Mouse (Mus musculus): ENCODE results near the gene Ntn1.

The Ntn1 gene

DNA sequence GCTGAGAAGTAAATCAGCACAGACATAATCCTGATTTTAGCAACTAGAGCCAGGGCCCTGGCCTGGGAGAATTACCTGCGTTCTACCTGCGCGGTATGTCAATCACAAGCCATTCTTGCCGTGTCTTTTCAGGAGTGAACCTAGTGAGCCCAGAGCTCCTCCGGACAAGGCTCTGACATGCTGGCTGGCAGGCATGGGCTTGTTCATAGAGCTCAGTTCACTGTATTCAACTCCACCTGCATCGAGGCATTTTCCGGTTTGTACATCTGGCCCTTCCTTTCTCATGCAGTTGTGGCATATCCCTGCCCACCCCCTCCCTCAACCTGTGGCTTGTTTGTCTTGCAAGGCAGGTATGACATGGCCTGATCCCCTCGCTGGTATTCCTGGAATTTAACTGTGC lies 5.0 kb upstream of the Ntn1 start:
- no peak for DNase-seq

DNA sequence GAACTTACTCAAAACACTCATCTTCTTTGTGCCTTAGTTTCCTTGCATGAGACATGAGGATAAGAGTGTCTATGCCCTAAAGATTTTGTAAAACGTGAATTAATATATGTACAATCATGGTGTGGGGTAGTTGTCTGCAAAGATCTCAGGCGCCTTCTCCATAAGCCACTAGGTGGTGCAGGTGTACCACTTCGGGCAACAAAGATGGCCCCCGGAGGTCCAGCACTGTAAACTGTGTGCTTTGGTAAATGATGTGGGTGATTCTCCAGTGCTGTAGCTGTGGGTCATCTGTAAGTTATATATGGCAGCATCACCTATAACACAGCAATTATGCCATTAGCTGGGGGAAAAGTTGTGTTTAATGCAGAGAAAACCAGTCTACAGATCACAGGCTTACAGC lies 3.6 kb upstream of the Ntn1 start:
- DNase-seq, result no peak

- DNase-seq, result no peak
These were observed 805 bp upstream of the Ntn1 start for GRCm38 (mm10) chr11:68401428-68401827.

- DNase-seq, result no peak
These were observed 477 bp downstream of the Ntn1 start for GRCm38 (mm10) chr11:68400021-68400671.

GRCm38 (mm10) chr11:68399548-68400020 lies 1.0 kb downstream of the Ntn1 start:
- no peak for DNase-seq

DNA sequence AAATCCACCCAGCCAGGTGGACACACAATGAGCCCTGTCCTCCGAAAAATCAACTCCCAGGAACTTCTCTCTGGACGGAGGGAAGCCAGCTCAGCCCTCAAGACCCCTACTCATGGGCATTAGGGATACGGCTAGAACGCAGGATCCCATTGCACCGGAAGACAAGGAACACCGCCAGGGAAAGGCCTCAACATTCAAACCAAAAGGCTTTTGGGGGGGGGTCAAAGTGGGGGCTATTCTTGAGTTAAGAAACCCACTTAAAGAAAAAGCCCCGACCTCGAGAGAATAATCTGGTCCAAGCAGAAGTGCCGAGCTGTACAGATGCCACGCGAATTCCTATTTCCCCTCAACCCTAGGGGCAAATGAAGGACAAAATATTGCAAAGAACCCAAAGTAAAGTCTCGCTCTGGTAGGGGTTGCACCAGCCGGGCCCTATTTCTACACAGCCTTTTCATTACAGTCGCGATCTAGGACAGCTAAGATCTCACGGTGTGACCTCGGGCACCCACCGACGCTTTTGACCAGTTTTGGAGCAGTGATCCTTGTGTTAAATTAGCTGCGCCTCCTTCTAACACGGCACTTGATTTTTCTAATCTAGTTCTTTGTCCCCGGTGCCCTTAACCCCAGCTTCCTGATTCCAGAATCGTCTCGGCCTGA lies 1.6 kb downstream of the Ntn1 start:
- no peak for DNase-seq

- DNase-seq, result no peak
These were observed 5.1 kb downstream of the Ntn1 start for GRCm38 (mm10) chr11:68395546-68395945.

DNA sequence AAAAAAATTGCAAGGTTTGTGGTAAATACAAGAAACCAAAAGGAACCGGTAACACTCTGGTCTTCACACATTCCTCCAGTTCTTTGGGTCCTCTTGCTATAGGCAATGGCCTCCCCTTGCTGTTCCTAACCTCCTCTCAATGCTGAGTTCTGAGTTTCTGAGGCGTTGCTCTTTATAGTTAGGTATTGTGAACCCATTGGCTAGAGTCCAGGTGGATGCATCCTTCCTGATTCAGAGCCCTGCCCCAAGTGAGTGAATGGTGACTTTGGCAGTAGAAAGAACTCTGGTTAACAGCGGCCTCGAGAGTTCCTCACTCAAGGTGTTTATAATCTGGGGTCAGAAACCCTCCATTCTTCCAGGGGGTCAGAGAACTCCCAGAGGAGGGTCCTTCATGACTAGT lies 5.9 kb downstream of the Ntn1 start:
- no peak for DNase-seq

DNA sequence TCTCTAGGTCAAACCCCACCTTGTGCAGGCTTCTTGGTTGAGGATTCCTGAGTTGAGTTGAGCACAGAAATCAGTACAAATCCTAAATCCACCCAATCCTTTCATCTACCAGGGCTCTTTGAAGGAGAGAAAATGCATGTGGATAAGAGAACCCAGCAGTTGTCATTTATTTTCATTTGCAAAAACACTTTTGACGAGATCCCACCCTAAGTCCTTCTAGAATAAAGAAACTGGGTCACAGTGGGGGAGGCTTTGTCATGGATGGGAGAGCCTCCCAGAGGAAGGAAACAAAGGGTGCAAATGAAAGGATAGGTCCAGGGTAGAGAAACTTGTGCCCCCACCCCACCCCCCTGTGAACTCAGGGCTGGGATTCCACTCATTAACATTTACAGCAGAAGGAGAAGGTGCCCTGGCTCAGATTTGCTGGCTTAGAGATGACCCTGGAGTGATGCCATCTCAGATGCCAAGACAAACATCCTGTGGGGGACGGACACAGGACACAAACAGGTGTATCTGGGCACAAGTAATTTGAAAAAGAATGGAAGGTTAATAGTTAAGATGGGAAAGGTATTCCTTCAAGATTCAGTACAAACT lies 6.6 kb downstream of the Ntn1 start:
- no peak for DNase-seq

- DNase-seq, result no peak
These were observed 10.0 kb downstream of the Ntn1 start for GRCm38 (mm10) chr11:68390381-68391287.

DNA sequence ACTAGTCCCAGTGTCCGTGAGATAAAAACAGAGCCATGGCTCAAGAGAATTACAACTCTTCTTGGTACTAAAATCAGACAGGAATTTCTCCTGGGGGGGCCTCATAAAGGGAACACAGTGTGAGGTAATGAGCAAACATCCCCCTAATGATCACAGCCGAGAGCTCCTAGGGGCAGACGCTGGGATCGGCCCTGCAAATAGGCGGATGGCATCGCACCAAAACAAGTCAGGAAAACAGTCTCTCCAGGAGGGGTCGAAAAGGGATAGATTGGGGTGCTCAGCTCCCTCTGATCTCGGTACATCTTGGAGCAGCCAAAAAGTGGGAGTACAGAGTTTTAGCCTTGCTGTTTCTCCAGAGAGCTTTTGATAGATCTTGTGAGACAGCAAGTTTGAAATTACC lies 11.0 kb downstream of the Ntn1 start:
- no peak for DNase-seq

GRCm38 (mm10) chr11:68388655-68389015 lies 12.0 kb downstream of the Ntn1 start:
- DNase-seq, result no peak

DNA sequence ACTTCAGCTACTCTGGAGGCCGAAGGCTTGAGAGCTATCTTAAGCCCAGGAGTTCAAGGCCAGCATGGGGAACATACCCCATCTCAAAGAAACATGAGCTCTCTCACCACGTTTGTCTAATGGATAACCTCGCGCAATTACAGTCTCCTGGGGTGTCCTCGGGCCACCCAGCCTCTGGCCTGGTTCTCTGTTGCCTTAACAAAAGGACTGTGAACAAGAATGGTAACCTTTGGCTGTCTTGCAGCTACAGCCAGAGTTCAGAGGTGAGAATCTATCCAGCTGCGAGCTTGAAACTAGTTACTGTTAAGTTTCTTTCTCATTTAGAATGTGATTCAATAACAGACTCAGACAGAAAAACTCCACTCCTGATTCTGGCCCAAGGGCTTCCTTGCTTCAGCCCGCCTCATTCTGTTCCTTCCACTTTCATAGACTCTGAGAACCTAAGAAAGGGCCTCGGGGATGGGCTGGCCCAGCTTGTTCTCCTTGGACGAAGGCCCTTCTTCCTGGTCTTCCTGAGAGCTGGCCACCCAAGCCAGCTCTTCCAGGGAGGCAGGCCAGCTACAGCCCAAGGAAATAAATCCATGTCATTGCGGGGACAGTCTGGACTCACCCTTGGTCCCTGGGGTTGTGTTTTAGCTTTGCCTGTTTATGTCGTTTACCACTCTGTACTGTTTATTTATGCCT lies 12.5 kb downstream of the Ntn1 start:
- no peak for DNase-seq

- DNase-seq, result no peak
These were observed 13.2 kb downstream of the Ntn1 start for GRCm38 (mm10) chr11:68387441-68387760.

- no peak for DNase-seq
These were observed 13.8 kb downstream of the Ntn1 start for GRCm38 (mm10) chr11:68386589-68387440.

DNA sequence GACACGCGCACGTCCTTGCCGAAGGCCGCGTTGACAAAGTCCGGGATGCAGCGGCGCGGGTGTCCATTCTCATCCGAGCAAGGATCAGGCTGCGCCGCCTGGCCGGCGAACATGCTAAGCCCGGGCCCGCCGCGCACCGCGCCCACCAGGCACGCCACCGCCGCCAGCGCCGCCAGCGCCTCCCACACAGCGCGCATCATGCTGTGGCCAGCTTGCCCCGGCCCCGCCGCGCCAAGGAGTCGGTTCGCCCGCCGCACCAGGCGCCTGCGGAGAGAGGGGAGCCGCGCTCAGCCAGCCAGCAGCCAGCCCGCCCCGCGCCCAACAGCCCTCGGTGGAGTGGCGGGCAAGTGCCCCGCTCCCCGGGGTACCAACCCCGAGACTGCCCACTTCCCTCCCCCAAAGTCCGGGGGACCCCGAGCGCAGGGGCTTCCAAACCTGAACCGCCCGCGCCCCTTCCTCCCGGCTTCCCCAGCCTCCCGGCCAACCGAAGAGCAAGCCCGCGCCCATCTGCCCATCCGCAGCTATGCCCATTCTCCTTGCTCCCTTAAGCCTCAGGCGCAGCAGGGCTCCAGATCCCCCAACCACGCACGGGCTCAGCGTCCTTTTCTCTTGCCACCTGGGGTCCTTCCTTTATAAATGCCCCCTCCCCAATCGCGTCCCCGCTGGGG lies 14.6 kb downstream of the Ntn1 start:
- no peak for DNase-seq

- DNase-seq, result no peak
These were observed 15.4 kb downstream of the Ntn1 start for GRCm38 (mm10) chr11:68385021-68385821.

DNA sequence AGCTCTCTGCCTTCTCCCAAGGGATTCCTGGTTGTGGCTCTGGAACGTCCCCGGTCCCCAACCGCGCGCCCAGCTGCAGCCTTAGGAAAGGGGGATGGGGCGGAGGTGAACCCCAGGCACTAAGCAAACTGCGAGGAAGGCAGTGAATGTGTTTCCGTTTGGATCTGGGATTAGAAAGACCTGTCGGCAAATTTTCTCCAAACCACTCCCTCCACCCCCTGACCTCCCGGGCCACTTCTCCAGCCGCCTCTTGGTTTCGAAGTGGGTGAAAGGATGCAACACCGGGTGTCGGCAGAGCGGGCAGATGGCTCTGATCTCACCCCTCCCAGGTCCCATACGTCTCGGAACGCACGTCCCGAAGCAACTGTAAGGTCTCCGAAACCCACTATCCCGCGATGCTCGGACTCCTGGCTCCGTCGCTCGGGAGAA lies 16.0 kb downstream of the Ntn1 start:
- DNase-seq, result no peak

DNA sequence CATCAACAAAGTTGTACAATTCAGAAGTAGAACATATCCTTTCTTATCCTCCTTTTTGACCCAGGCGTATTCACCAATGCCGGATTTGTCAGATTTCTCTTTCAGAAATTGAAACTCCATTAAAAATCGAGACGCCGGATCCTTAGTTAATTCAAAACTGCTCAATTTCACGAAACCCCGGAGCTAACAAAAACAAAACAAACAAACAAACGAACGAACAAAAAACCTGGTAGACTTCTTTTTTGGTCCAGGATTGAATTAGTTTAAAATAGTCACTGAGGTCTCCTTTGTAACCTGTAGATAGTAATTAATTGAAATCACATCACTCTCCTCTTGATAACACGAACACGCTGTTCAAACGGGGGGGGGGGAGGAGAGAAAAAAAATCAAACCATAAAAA lies 16.5 kb downstream of the Ntn1 start:
- DNase-seq, result no peak

DNA sequence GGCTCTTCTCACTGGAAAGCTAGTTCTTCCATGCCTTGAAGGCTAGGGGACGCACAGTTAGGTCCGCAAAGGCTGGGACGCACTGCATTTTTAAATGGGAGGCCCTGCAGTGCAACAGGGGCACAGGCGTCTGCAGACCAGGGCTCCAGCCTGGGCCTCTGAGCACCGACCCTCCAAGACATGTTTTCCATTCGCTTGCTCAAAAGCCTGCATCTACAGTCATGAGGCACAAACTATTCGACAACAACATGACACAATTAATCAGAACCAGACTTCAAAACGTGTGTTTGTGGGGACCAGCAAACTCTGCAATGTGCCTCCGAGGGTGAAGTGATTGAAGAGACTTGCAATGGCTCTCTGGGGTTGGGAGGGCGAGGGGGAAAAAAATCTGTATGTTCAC lies 17.1 kb downstream of the Ntn1 start:
- no peak for DNase-seq

- DNase-seq, result no peak
These were observed 18.8 kb downstream of the Ntn1 start for GRCm38 (mm10) chr11:68381833-68382232.

Data from layer of hippocampus, adult 9-11 months (tissue).